Mouse (Mus musculus): ENCODE measurements around the gene Afm. TPM values are rescaled to one million over a fixed set of nuclear protein-coding genes. Genes with fewer than 3 reads are reported as not detected.

The Afm gene
- polyA plus RNA-seq, 1 experiment from 2014 or later, result not detected

- Histone ChIP-seq H3K27ac (ENCODE audit: low read depth, low read length) (no peak overlapping the region), H3K4me2 (ENCODE audit: low read length) (no peak overlapping the region), H3K4me1 (ENCODE audit: control insufficient read depth, insufficient read depth, low read length) (no peaks in the 10 kb centered on the region), H3K9me3 (replicated peaks; ENCODE audit: control insufficient read depth, low read length) (no peaks in the 10 kb centered on the region), H3K36me3 (ENCODE audit: control insufficient read depth, insufficient read depth, low read length) (no peaks in the 10 kb centered on the region), H3K4me3 (ENCODE audit: low read depth, low read length) (no peak overlapping the region), H3K27me3 (replicated peaks; ENCODE audit: control insufficient read depth, insufficient read depth, low read length) (no peaks in the 10 kb centered on the region), H3K9ac (ENCODE audit: low read length) (no peak overlapping the region)
- WGBS, result 89% methylated on average over 6 of the region's 6 CpGs
- no peak for ATAC-seq
- no peak for DNase-seq (ENCODE audit: low spot score)
Observed at GRCm38 (mm10) chr5:90565205-90565604, 46.5 kb downstream of the Afm start.

GRCm38 (mm10) chr5:90567788-90568187, 49.1 kb downstream of the Afm start:
- ATAC-seq (no peak), DNase-seq (ENCODE audit: low spot score) (no peak)
- Histone ChIP-seq H3K9me3 (replicated peaks; ENCODE audit: control insufficient read depth, low read length) (no peaks in the 10 kb centered on the region), H3K9ac (ENCODE audit: low read length) (no peak overlapping the region), H3K27me3 (replicated peaks; ENCODE audit: control insufficient read depth, insufficient read depth, low read length) (no peaks in the 10 kb centered on the region), H3K27ac (ENCODE audit: low read depth, low read length) (no peak overlapping the region), H3K36me3 (ENCODE audit: control insufficient read depth, insufficient read depth, low read length) (no peaks in the 10 kb centered on the region), H3K4me3 (ENCODE audit: low read depth, low read length) (no peak overlapping the region), H3K4me1 (ENCODE audit: control insufficient read depth, insufficient read depth, low read length) (no peaks in the 10 kb centered on the region), H3K4me2 (ENCODE audit: low read length) (no peak overlapping the region)
- WGBS, result 88% methylated on average over 5 of the region's 5 CpGs

GRCm38 (mm10) chr5:90568338-90568737, 49.6 kb downstream of the Afm start:
- no peaks in the 10 kb centered on the region for H3K36me3 ChIP-seq (ENCODE audit: control insufficient read depth, insufficient read depth, low read length)
- ATAC-seq, result no peak
- no peak overlapping the region for H3K9ac ChIP-seq (ENCODE audit: low read length)
- no peaks in the 10 kb centered on the region for H3K27me3 ChIP-seq (replicated peaks; ENCODE audit: control insufficient read depth, insufficient read depth, low read length)
- H3K9me3 ChIP-seq (replicated peaks; ENCODE audit: control insufficient read depth, low read length), result no peaks in the 10 kb centered on the region
- no peaks in the 10 kb centered on the region for H3K4me1 ChIP-seq (ENCODE audit: control insufficient read depth, insufficient read depth, low read length)
- H3K4me3 ChIP-seq (ENCODE audit: low read depth, low read length), result no peak overlapping the region
- no peak for DNase-seq (ENCODE audit: low spot score)
- H3K4me2 ChIP-seq (ENCODE audit: low read length), result no peak overlapping the region
- H3K27ac ChIP-seq (ENCODE audit: low read depth, low read length), result no peak overlapping the region

GRCm38 (mm10) chr5:90571216-90571615, 52.5 kb downstream of the Afm start:
- Histone ChIP-seq H3K27ac (ENCODE audit: low read depth, low read length) (no peak overlapping the region), H3K4me2 (ENCODE audit: low read length) (no peak overlapping the region), H3K4me3 (ENCODE audit: low read depth, low read length) (no peak overlapping the region), H3K27me3 (replicated peaks; ENCODE audit: control insufficient read depth, insufficient read depth, low read length) (no peaks in the 10 kb centered on the region), H3K9ac (ENCODE audit: low read length) (no peak overlapping the region), H3K4me1 (ENCODE audit: control insufficient read depth, insufficient read depth, low read length) (no peaks in the 10 kb centered on the region), H3K9me3 (replicated peaks; ENCODE audit: control insufficient read depth, low read length) (no peaks in the 10 kb centered on the region), H3K36me3 (ENCODE audit: control insufficient read depth, insufficient read depth, low read length) (no peaks in the 10 kb centered on the region)
- 41% methylated on average over 3 of the region's 3 CpGs for WGBS
- no peak for DNase-seq (ENCODE audit: low spot score)
- no peak for ATAC-seq

GRCm38 (mm10) chr5:90577751-90578150, 59.0 kb downstream of the Afm start:
- Histone ChIP-seq H3K36me3 (ENCODE audit: control insufficient read depth, insufficient read depth, low read length) (no peaks in the 10 kb centered on the region), H3K4me2 (ENCODE audit: low read length) (no peak overlapping the region), H3K4me1 (ENCODE audit: control insufficient read depth, insufficient read depth, low read length) (no peaks in the 10 kb centered on the region), H3K27ac (ENCODE audit: low read depth, low read length) (no peak overlapping the region), H3K9ac (ENCODE audit: low read length) (no peak overlapping the region), H3K9me3 (replicated peaks; ENCODE audit: control insufficient read depth, low read length) (no peaks in the 10 kb centered on the region), H3K27me3 (replicated peaks; ENCODE audit: control insufficient read depth, insufficient read depth, low read length) (no peaks in the 10 kb centered on the region), H3K4me3 (ENCODE audit: low read depth, low read length) (no peak overlapping the region)
- ATAC-seq, result no peak
- 90% methylated on average over 9 of the region's 9 CpGs for WGBS
- no peak for DNase-seq (ENCODE audit: low spot score)

GRCm38 (mm10) chr5:90579556-90579955, 60.8 kb downstream of the Afm start:
- no peaks in the 10 kb centered on the region for H3K9me3 ChIP-seq (replicated peaks; ENCODE audit: control insufficient read depth, low read length)
- WGBS, result 92% methylated on average over 9 of the region's 9 CpGs
- no peak overlapping the region for H3K4me3 ChIP-seq (ENCODE audit: low read depth, low read length)
- no peaks in the 10 kb centered on the region for H3K27me3 ChIP-seq (replicated peaks; ENCODE audit: control insufficient read depth, insufficient read depth, low read length)
- no peak overlapping the region for H3K4me2 ChIP-seq (ENCODE audit: low read length)
- H3K36me3 ChIP-seq (ENCODE audit: control insufficient read depth, insufficient read depth, low read length), result no peaks in the 10 kb centered on the region
- H3K27ac ChIP-seq (ENCODE audit: low read depth, low read length), result no peak overlapping the region
- H3K4me1 ChIP-seq (ENCODE audit: control insufficient read depth, insufficient read depth, low read length), result no peaks in the 10 kb centered on the region
- ATAC-seq (no peak), DNase-seq (ENCODE audit: low spot score) (no peak)
- H3K9ac ChIP-seq (ENCODE audit: low read length), result no peak overlapping the region

- WGBS, result 95% methylated on average over 6 of the region's 6 CpGs
- no peak for ATAC-seq
- Histone ChIP-seq H3K27ac (ENCODE audit: low read depth, low read length) (no peak overlapping the region), H3K4me2 (ENCODE audit: low read length) (no peak overlapping the region), H3K9ac (ENCODE audit: low read length) (no peak overlapping the region), H3K4me3 (ENCODE audit: low read depth, low read length) (no peak overlapping the region), H3K27me3 (replicated peaks; ENCODE audit: control insufficient read depth, insufficient read depth, low read length) (no peaks in the 10 kb centered on the region), H3K36me3 (ENCODE audit: control insufficient read depth, insufficient read depth, low read length) (no peaks in the 10 kb centered on the region), H3K9me3 (replicated peaks; ENCODE audit: control insufficient read depth, low read length) (no peaks in the 10 kb centered on the region), H3K4me1 (ENCODE audit: control insufficient read depth, insufficient read depth, low read length) (no peaks in the 10 kb centered on the region)
- no peak for DNase-seq (ENCODE audit: low spot score)
Observed at GRCm38 (mm10) chr5:90582179-90582578, 63.4 kb downstream of the Afm start.

- Histone ChIP-seq H3K9me3 (replicated peaks; ENCODE audit: control insufficient read depth, low read length) (no peaks in the 10 kb centered on the region), H3K27me3 (replicated peaks; ENCODE audit: control insufficient read depth, insufficient read depth, low read length) (no peaks in the 10 kb centered on the region), H3K9ac (ENCODE audit: low read length) (no peak overlapping the region), H3K4me2 (ENCODE audit: low read length) (no peak overlapping the region), H3K4me1 (ENCODE audit: control insufficient read depth, insufficient read depth, low read length) (no peaks in the 10 kb centered on the region), H3K27ac (ENCODE audit: low read depth, low read length) (no peak overlapping the region), H3K4me3 (ENCODE audit: low read depth, low read length) (no peak overlapping the region), H3K36me3 (ENCODE audit: control insufficient read depth, insufficient read depth, low read length) (no peaks in the 10 kb centered on the region)
- DNase-seq (ENCODE audit: low spot score), result no peak
- no peak for ATAC-seq
- WGBS, result 76% methylated on average over 7 of the region's 7 CpGs
Observed at GRCm38 (mm10) chr5:90584799-90585198, 66.1 kb downstream of the Afm start.

- Histone ChIP-seq H3K27ac (ENCODE audit: low read depth, low read length) (no peak overlapping the region), H3K27me3 (replicated peaks; ENCODE audit: control insufficient read depth, insufficient read depth, low read length) (no peaks in the 10 kb centered on the region), H3K36me3 (ENCODE audit: control insufficient read depth, insufficient read depth, low read length) (no peaks in the 10 kb centered on the region), H3K4me1 (ENCODE audit: control insufficient read depth, insufficient read depth, low read length) (no peaks in the 10 kb centered on the region), H3K9ac (ENCODE audit: low read length) (no peak overlapping the region), H3K9me3 (replicated peaks; ENCODE audit: control insufficient read depth, low read length) (no peaks in the 10 kb centered on the region), H3K4me2 (ENCODE audit: low read length) (no peak overlapping the region), H3K4me3 (ENCODE audit: low read depth, low read length) (no peak overlapping the region)
- ATAC-seq (no peak), DNase-seq (ENCODE audit: low spot score) (peak; percentile 33)
- WGBS, result 72% methylated on average over 5 of the region's 5 CpGs
Observed at GRCm38 (mm10) chr5:90586511-90586910, 67.8 kb downstream of the Afm start.

GRCm38 (mm10) chr5:90588104-90588503, 69.4 kb downstream of the Afm start:
- DNase-seq (ENCODE audit: low spot score), result no peak
- no peak overlapping the region for H3K27ac ChIP-seq (ENCODE audit: low read depth, low read length)
- H3K4me3 ChIP-seq (ENCODE audit: low read depth, low read length), result no peak overlapping the region
- no peaks in the 10 kb centered on the region for H3K27me3 ChIP-seq (replicated peaks; ENCODE audit: control insufficient read depth, insufficient read depth, low read length)
- no peaks in the 10 kb centered on the region for H3K9me3 ChIP-seq (replicated peaks; ENCODE audit: control insufficient read depth, low read length)
- ATAC-seq, result no peak
- WGBS, result 93% methylated on average over 5 of the region's 5 CpGs
- no peaks in the 10 kb centered on the region for H3K4me1 ChIP-seq (ENCODE audit: control insufficient read depth, insufficient read depth, low read length)
- H3K9ac ChIP-seq (ENCODE audit: low read length), result no peak overlapping the region
- H3K4me2 ChIP-seq (ENCODE audit: low read length), result no peak overlapping the region
- no peaks in the 10 kb centered on the region for H3K36me3 ChIP-seq (ENCODE audit: control insufficient read depth, insufficient read depth, low read length)

Measured in forebrain, embryonic 14.5 days (tissue).